16 mouse cellular contexts compared by ENCODE assay signal in the genomic region with DNA sequence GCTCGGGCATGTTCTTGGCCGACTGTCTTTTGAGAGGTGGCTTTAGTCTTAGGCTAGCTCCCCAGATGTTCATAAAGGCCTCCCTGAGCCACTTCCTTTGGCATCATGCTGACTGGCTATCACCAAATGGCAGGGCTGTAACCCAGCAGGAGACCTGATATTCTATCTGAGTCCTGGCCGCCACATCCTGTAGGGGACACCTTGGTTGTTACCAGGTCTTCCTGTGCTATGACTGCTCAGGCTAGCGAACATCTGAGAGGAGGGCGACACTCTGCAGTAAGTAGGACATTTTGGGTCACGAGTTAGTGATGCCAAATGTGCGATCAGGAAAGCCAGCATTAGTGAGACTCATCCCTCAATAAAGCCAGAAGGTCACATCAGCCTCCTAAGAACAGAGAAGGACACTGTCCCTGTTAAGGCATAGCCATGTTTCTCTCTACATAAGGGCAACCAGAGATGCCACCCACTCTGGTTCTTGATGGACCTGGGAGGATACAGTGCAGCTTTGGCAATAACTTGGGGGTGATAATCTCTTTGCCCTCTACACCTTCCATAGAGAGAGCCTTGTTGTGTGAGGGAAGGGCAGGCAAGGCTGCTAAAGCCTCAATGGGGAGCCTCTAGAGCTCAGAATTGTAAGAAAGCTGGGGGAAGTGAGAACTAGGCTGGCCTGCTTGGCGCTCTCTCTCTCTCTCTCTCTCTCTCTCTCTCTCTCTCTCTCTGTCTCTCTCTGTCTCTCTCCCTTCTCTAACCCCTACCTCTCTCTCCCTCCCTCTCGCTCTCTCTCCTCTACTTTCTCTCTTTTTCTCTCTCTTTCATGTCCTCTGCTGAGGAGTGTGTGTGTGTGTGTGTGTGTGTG. TPM values are rescaled to one million over a fixed set of nuclear protein-coding genes. Genes with fewer than 3 reads are reported as not detected.
DNase-seq lines count a peak whose midpoint lies in the region; ATAC-seq and TF ChIP-seq lines count a peak whose summit lies in the region.
"Had no signal": no experiment of that assay in that cellular context is flagged by ENCODE, and none has a peak within 500 bp of the region (broad histone marks: within the 10 kb centered on the region; RNA-seq: fewer than 3 reads in every experiment).

No protein-coding gene starts in this region.

- 0 out of 2 replicates have a peak overlapping the region, but pooled peaks have one; percentile 11 for H3K27ac ChIP-seq in forebrain, postnatal 0 days (ENCODE audit: low read depth, low read length)
- H3K27ac ChIP-seq in forebrain, embryonic 13.5 days = no peak overlapping the region
- H3K27ac ChIP-seq in left cerebral cortex, adult 2 months = peak overlapping the region; percentile 99
- H3K27ac ChIP-seq: hindbrain, embryonic 15.5 days had no signal

- peaks cover 8% of the 10 kb centered on the region for H3K36me3 ChIP-seq in forebrain, postnatal 0 days (ENCODE audit: insufficient read depth)
- peaks cover 7% of the 10 kb centered on the region for H3K36me3 ChIP-seq in forebrain, embryonic 13.5 days (ENCODE audit: poor library complexity, severe bottlenecking)
- H3K36me3 ChIP-seq: hindbrain, embryonic 15.5 days had no signal

- H3K4me3 ChIP-seq in forebrain, postnatal 0 days (ENCODE audit: low read depth, low read length) = no peak overlapping the region
- H3K4me3 ChIP-seq in forebrain, embryonic 13.5 days = no peak overlapping the region
- H3K4me3 ChIP-seq in left cerebral cortex, adult 2 months = no peak overlapping the region
- H3K4me3 ChIP-seq: hindbrain, embryonic 15.5 days had no signal

- no peaks in the 10 kb centered on the region for H3K27me3 ChIP-seq in forebrain, postnatal 0 days (ENCODE audit: insufficient read depth, low read length)
- no peaks in the 10 kb centered on the region for H3K27me3 ChIP-seq in forebrain, embryonic 13.5 days
- H3K27me3 ChIP-seq: hindbrain, embryonic 15.5 days; Patski had no signal

- no peak overlapping the region for H3K4me2 ChIP-seq in forebrain, postnatal 0 days (ENCODE audit: low read depth)
- H3K4me2 ChIP-seq in forebrain, embryonic 13.5 days = no peak overlapping the region
- H3K4me2 ChIP-seq: hindbrain, embryonic 15.5 days had no signal

- TF ChIP-seq CTCF in forebrain, postnatal 0 days (IDR thresholded peaks at IDR 0.05; ENCODE audit: low read depth) = no peak
- no peak for TF ChIP-seq CTCF in left cerebral cortex, adult 2 months (IDR thresholded peaks at IDR 0.05)

- WGBS in forebrain, postnatal 0 days = 83% methylated on average over 9 of the region's 9 CpGs
- WGBS in forebrain, embryonic 13.5 days = 82% methylated on average over 9 of the region's 9 CpGs

- no peaks in the 10 kb centered on the region for H3K9me3 ChIP-seq in forebrain, postnatal 0 days (ENCODE audit: low read length)
- no peaks in the 10 kb centered on the region for H3K9me3 ChIP-seq in forebrain, embryonic 13.5 days (replicated peaks)
- H3K9me3 ChIP-seq: hindbrain, embryonic 15.5 days had no signal

- ATAC-seq in forebrain, postnatal 0 days = 0 out of 2 replicates have a peak, but pooled peaks have one; percentile 8
- ATAC-seq in forebrain, embryonic 13.5 days = no peak
- peak; percentile 49; the same call in 1 of the 2 replicates for ATAC-seq in megakaryocyte, adult 5-6 weeks (ENCODE audit: poor library complexity, severe bottlenecking)
- ATAC-seq: Patski had no signal

- peaks cover 5% of the 10 kb centered on the region for H3K4me1 ChIP-seq in forebrain, postnatal 0 days (ENCODE audit: insufficient read depth)
- H3K4me1 ChIP-seq in forebrain, embryonic 13.5 days = peaks cover 28% of the 10 kb centered on the region

- DNase-seq in forebrain, postnatal 0 days = no peak
- DNase-seq in left cerebral cortex, adult 2 months (ENCODE audit: extremely low spot score in 1 of 2, low spot score in 2 of 2) = no peak
- DNase-seq in left cerebral cortex, adult 11 months (ENCODE audit: low spot score) = no peak
- DNase-seq in brain, adult 2 months (ENCODE audit: low read depth, low spot score) = peak; percentile 56
- no peak for DNase-seq in urinary bladder, postnatal 4 days (ENCODE audit: low spot score in 2 of 2)
- DNase-seq in adrenal gland, adult 8-10 months = no peak
- DNase-seq: spleen, adult 18-20 months; thymus, postnatal 25 days had no signal

- no peak overlapping the region for H3K9ac ChIP-seq in forebrain, postnatal 0 days
- H3K9ac ChIP-seq in forebrain, embryonic 13.5 days = no peak overlapping the region
- H3K9ac ChIP-seq: hindbrain, embryonic 15.5 days had no signal

- intact Hi-C loops in left cerebral cortex, adult 2 months (cut with DNase I) = no loop called here

RNA-seq across cellular contexts. Expression of gene Sept8, which starts 9.6 kb away (rescaled TPM):
- total RNA-seq in forebrain, postnatal 0 days (2014; rRNA removed) = 37.2 and 40.9 TPM in 2 replicates
- 13.5 and 18.2 TPM in 2 replicates for polyA plus RNA-seq in forebrain, postnatal 0 days (2015; fragmentation: Nextera tagmentation; extraction: Ambion mirVana)
- 17.1 and 17.9 TPM in 2 replicates for polyA plus RNA-seq in forebrain, embryonic 13.5 days (2015; fragmentation: Nextera tagmentation; extraction: Ambion mirVana)
- 100 to 1,000 TPM; 304 to 314 TPM for total RNA-seq in left cerebral cortex, adult 2 months (2021)
- 9.0 and 9.5 TPM in 2 replicates for total RNA-seq in megakaryocyte, adult 5-6 weeks (2015)
- total RNA-seq in megakaryocyte, adult 5-6 weeks (2017) = 6.1 and 10.1 TPM in 2 replicates
- total RNA-seq in adrenal gland, adult 8-10 months (2022) = 10 to 100 TPM; 37.0 to 51.7 (median 42.1) TPM

RNA-seq across cellular contexts. Expression of gene Kif3a, which starts 38.6 kb away (rescaled TPM):
- 103 and 118 TPM in 2 replicates for total RNA-seq in forebrain, postnatal 0 days (2014; rRNA removed)
- polyA plus RNA-seq in forebrain, postnatal 0 days (2015; fragmentation: Nextera tagmentation; extraction: Ambion mirVana) = 241 and 330 TPM in 2 replicates
- polyA plus RNA-seq in forebrain, embryonic 13.5 days (2015; fragmentation: Nextera tagmentation; extraction: Ambion mirVana) = 199 and 202 TPM in 2 replicates
- total RNA-seq in left cerebral cortex, adult 2 months (2021) = 100 to 1,000 TPM; 127 to 131 TPM
- total RNA-seq in megakaryocyte, adult 5-6 weeks (2015) = 2.5 and 4.1 TPM in 2 replicates
- 3.3 and 5.0 TPM in 2 replicates for total RNA-seq in megakaryocyte, adult 5-6 weeks (2017)
- total RNA-seq in adrenal gland, adult 8-10 months (2022) = 10 to 100 TPM; 28.4 to 36.3 (median 31.1) TPM

RNA-seq across cellular contexts. Expression of gene Sowaha, which starts 48.6 kb away (rescaled TPM):
- 13.2 and 13.5 TPM in 2 replicates for total RNA-seq in forebrain, postnatal 0 days (2014; rRNA removed)
- 5.0 and 7.9 TPM in 2 replicates for polyA plus RNA-seq in forebrain, postnatal 0 days (2015; fragmentation: Nextera tagmentation; extraction: Ambion mirVana)
- polyA plus RNA-seq in forebrain, embryonic 13.5 days (2015; fragmentation: Nextera tagmentation; extraction: Ambion mirVana) = 0.97 and 1.1 TPM in 2 replicates
- total RNA-seq in left cerebral cortex, adult 2 months (2021) = 10 to 100 TPM; 68.8 to 83.8 TPM
- not detected in 2 replicates for total RNA-seq in megakaryocyte, adult 5-6 weeks (2015)
- total RNA-seq in megakaryocyte, adult 5-6 weeks (2017) = not detected in 2 replicates
- 1 to 10 TPM in 1 of 4 experiments, under 1 TPM in 3; 0.32 to 1.0 (median 0.71) TPM for total RNA-seq in adrenal gland, adult 8-10 months (2022)
- total RNA-seq: monocyte, adult 5-6 weeks had no signal
- polyA plus RNA-seq: Patski had no signal

RNA-seq across cellular contexts. Expression of gene Gm9945, which starts 48.7 kb away (rescaled TPM):
- not detected in 2 replicates for total RNA-seq in forebrain, postnatal 0 days (2014; rRNA removed)
- 0.15 and 0.28 TPM in 2 replicates for polyA plus RNA-seq in forebrain, postnatal 0 days (2015; fragmentation: Nextera tagmentation; extraction: Ambion mirVana)
- not detected in 2 replicates for polyA plus RNA-seq in forebrain, embryonic 13.5 days (2015; fragmentation: Nextera tagmentation; extraction: Ambion mirVana)
- total RNA-seq in left cerebral cortex, adult 2 months (2021) = 1 to 10 TPM; 1.8 to 2.2 TPM
- total RNA-seq in megakaryocyte, adult 5-6 weeks (2015) = not detected in 2 replicates
- not detected in 2 replicates for total RNA-seq in megakaryocyte, adult 5-6 weeks (2017)
- total RNA-seq in adrenal gland, adult 8-10 months (2022) = not detected
- total RNA-seq: adrenal gland, postnatal 14 days; gastrocnemius, postnatal 14 days; monocyte, adult 5-6 weeks had no signal
- polyA plus RNA-seq: Patski had no signal

RNA-seq across cellular contexts. Expression of gene Gm9837, which starts 58.3 kb away (rescaled TPM):
- total RNA-seq in forebrain, postnatal 0 days (2014; rRNA removed) = 1.7 TPM in 1 of 2 replicates, not detected in the other
- polyA plus RNA-seq in forebrain, postnatal 0 days (2015; fragmentation: Nextera tagmentation; extraction: Ambion mirVana) = not detected in 2 replicates
- polyA plus RNA-seq in forebrain, embryonic 13.5 days (2015; fragmentation: Nextera tagmentation; extraction: Ambion mirVana) = not detected in 2 replicates
- under 1 TPM in 1 of 2 experiments, not detected in 1; 0.84 TPM for total RNA-seq in left cerebral cortex, adult 2 months (2021)
- not detected in 2 replicates for total RNA-seq in megakaryocyte, adult 5-6 weeks (2015)
- not detected in 2 replicates for total RNA-seq in megakaryocyte, adult 5-6 weeks (2017)
- not detected for total RNA-seq in adrenal gland, adult 8-10 months (2022)
- total RNA-seq: adrenal gland, postnatal 14 days; gastrocnemius, postnatal 14 days; left cerebral cortex, adult 8-10 months; monocyte, adult 5-6 weeks had no signal
- polyA plus RNA-seq: hindbrain, embryonic 15.5 days; Patski had no signal

Comparison
In these comparisons a context has a peak if more than half of its experiments do, and no peak if none do; other contexts are left out.
1. RNA of gene Kif3a, which starts 38.6 kb away (total RNA-seq): 127 to 131 TPM in left cerebral cortex, adult 2 months, 103 to 118 TPM in forebrain, postnatal 0 days and 28.4 to 36.3 TPM in adrenal gland, adult 8-10 months; 2.5 to 5.0 TPM in megakaryocyte, adult 5-6 weeks; every median in the first group is over 4 times any median in the second.